Mouse (Mus musculus): Measurements from ENCODE around the gene Speer4c. TPM values are rescaled to one million over a fixed set of nuclear protein-coding genes. Genes with fewer than 3 reads are reported as not detected.
"Not testable (repeated sequence)": the region's sequence is repeated elsewhere in the genome, so short reads cannot be mapped to it uniquely, and the experiment has no call there.

The Speer4c gene
- polyA plus RNA-seq, 1 experiment from 2014 or later = not detected

DNA sequence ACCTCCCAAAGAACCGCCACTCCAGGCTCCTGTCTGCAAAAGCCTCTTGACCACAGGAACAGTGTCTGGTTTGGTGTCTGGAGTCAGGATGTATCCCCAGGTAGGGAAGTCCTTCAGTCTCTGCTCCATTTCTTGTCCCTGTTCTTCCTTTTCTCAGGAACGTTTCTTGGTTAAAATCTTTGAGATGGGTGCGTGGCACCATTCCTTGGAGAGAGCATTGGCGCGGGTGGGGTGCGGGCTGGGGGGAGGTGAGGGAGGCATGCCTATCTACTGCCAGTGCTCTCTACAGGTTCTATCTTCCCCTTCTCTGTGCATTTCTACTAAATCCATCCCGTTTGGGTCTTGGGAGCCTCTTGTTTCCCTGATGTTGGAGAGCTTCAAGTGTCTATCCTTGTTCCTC is 50.2 kb downstream of the Speer4c start:
- H3K4me1 ChIP-seq (ENCODE audit: control insufficient read depth, insufficient read depth, low read length); H3K4me3 ChIP-seq (ENCODE audit: low read length); ATAC-seq (replicated peaks; ENCODE audit: extremely low read depth, insufficient read depth, low FRiP score); H3K9me3 ChIP-seq (replicated peaks; ENCODE audit: control insufficient read depth, low read length); H3K27me3 ChIP-seq (ENCODE audit: control insufficient read depth, insufficient read depth, low read length); H3K27ac ChIP-seq (ENCODE audit: low read length); H3K9ac ChIP-seq (ENCODE audit: low read length); H3K36me3 ChIP-seq (ENCODE audit: control insufficient read depth, insufficient read depth); H3K4me2 ChIP-seq (ENCODE audit: low read depth, low read length): not testable (repeated sequence)
- WGBS = 66% methylated on average over 7 of the region's 7 CpGs

Other genes starting within 250 kb of the Speer4c start
- gene Gm21149, start 237.7 kb downstream of the Speer4c start, polyA plus RNA-seq (2015; fragmentation: Nextera tagmentation; extraction: Ambion mirVana) = 0.26 and 0.32 TPM in 2 replicates
- gene Gm21190, start 185.0 kb downstream of the Speer4c start, polyA plus RNA-seq (2015; fragmentation: Nextera tagmentation; extraction: Ambion mirVana) = not detected in 2 replicates
- 0.25 TPM in 1 of 2 replicates, not detected in the other for gene Gm21083, start 136.9 kb downstream of the Speer4c start, polyA plus RNA-seq (2015; fragmentation: Nextera tagmentation; extraction: Ambion mirVana)
- gene Speer4d, start 95.2 kb downstream of the Speer4c start, polyA plus RNA-seq (2015; fragmentation: Nextera tagmentation; extraction: Ambion mirVana) = not detected in 2 replicates
- not detected in 2 replicates for gene 4930572O03Rik, start 57.2 kb downstream of the Speer4c start, polyA plus RNA-seq (2015; fragmentation: Nextera tagmentation; extraction: Ambion mirVana)
- gene Cacna2d1, start 220.4 kb upstream of the Speer4c start, polyA plus RNA-seq (2015; fragmentation: Nextera tagmentation; extraction: Ambion mirVana) = 14.9 and 15.2 TPM in 2 replicates

All from heart, embryonic 16.5 days (tissue).